Mouse (Mus musculus) brain, embryonic 14.5 days (tissue): ENCODE measurements around the gene Atg10. TPM values are rescaled to one million over a fixed set of nuclear protein-coding genes. Genes with fewer than 3 reads are reported as not detected.

ENCODE experiments used
- DNase-seq: peaks from one replicate; pipeline ENCODE4 v3.0.0-alpha.2; 2011; ENCODE audit warnings: low read depth
- CTCF ChIP-seq: fragments of 200-500 bp; IDR thresholded peaks from 2 replicates; pipeline ENCODE4 v1.5.1; 2012; ENCODE audit warnings: inconsistent platforms, mild to moderate bottlenecking, moderate library complexity, borderline replicate concordance; ENCODE audit not compliant: insufficient read depth, insufficient read length; ENCODE audit errors: extremely low read depth
- POLR2A ChIP-seq: fragments of 200-500 bp; IDR thresholded peaks from 2 replicates; pipeline ENCODE4 v1.6.1; 2012; ENCODE audit warnings: mild to moderate bottlenecking, inconsistent platforms, borderline replicate concordance; ENCODE audit not compliant: poor library complexity, insufficient read depth, insufficient read length, severe bottlenecking; ENCODE audit errors: extremely low read depth
- polyA plus RNA-seq: library from polyadenylated mRNA; depleted of rRNA; stranded (reverse); fragments of >200 nt; gene quantifications from 2 replicates; pipeline ENCODE4 v1.2.3, GENCODE M21; 2012; rRNA removed

Atg10 gene
- polyA plus RNA-seq, 1 experiment, result 4.9 TPM

- no peak for TF ChIP-seq CTCF
- TF ChIP-seq POLR2A, result no peak
- peak; percentile 20 for DNase-seq
These were observed 337.8 kb downstream of the Atg10 start for GRCm38 (mm10) chr13:90885856-90886532.

Other genes starting within 250 kb of the Atg10 start
- gene Ssbp2, start 236.3 kb upstream of the Atg10 start, polyA plus RNA-seq, result 133 and 154 TPM in 2 replicates